Mouse (Mus musculus): ENCODE measurements at regions not wholly inside any gene's neighbourhood (a gene's known extent, or its start where the extent isn't known, plus 50 kb on each side); places are given as distances from the start of the nearest gene placed in this dataset.
"Not testable (repeated sequence)": the region's sequence is repeated elsewhere in the genome, so short reads cannot be mapped to it uniquely, and the experiment has no call there.

GRCm38 (mm10) chr17:26335551-26335950 is 79.1 kb upstream of the Neurl1b start:
- DNase-seq (ENCODE audit: low spot score in 2 of 2) = no peak

- no peak for DNase-seq (ENCODE audit: low spot score in 2 of 2)
Measured at GRCm38 (mm10) chr17:26336011-26336410, 78.6 kb upstream of the Neurl1b start.

GRCm38 (mm10) chr17:26337106-26337505 is 77.5 kb upstream of the Neurl1b start:
- DNase-seq (ENCODE audit: low spot score in 2 of 2) = no peak

- not testable (repeated sequence) for DNase-seq (ENCODE audit: low spot score in 2 of 2)
Measured at GRCm38 (mm10) chr17:26345436-26345835, 69.2 kb upstream of the Neurl1b start.

- no peak for DNase-seq (ENCODE audit: low spot score in 2 of 2)
Measured at GRCm38 (mm10) chr17:26348116-26348515, 66.5 kb upstream of the Neurl1b start.

GRCm38 (mm10) chr17:26349741-26350140 is 64.9 kb upstream of the Neurl1b start:
- no peak for DNase-seq (ENCODE audit: low spot score in 2 of 2)

- peak in 1 of 2 experiments; percentile 59 for DNase-seq (ENCODE audit: low spot score in 2 of 2)
Measured at GRCm38 (mm10) chr17:26350216-26350615, 64.4 kb upstream of the Neurl1b start.

GRCm38 (mm10) chr17:26351991-26352390 is 62.6 kb upstream of the Neurl1b start:
- no peak for DNase-seq (ENCODE audit: low spot score in 2 of 2)

GRCm38 (mm10) chr17:26352712-26353111 is 61.9 kb upstream of the Neurl1b start:
- DNase-seq (ENCODE audit: low spot score in 2 of 2) = no peak

GRCm38 (mm10) chr17:26354431-26354830 is 60.2 kb upstream of the Neurl1b start:
- DNase-seq (ENCODE audit: low spot score in 2 of 2) = no peak

GRCm38 (mm10) chr17:26355301-26355700 is 59.3 kb upstream of the Neurl1b start:
- DNase-seq (ENCODE audit: low spot score in 2 of 2) = no peak

- no peak for DNase-seq (ENCODE audit: low spot score in 2 of 2)
Measured at GRCm38 (mm10) chr17:26356906-26357305, 57.7 kb upstream of the Neurl1b start.

- no peak for DNase-seq (ENCODE audit: low spot score in 2 of 2)
Measured at GRCm38 (mm10) chr17:26357784-26358183, 56.8 kb upstream of the Neurl1b start.

- no peak for DNase-seq (ENCODE audit: low spot score in 2 of 2)
Measured at GRCm38 (mm10) chr17:26360711-26361110, 53.9 kb upstream of the Neurl1b start.

GRCm38 (mm10) chr17:26361420-26361819 is 53.2 kb upstream of the Neurl1b start:
- DNase-seq (ENCODE audit: low spot score in 2 of 2) = no peak

GRCm38 (mm10) chr17:26361992-26362391 is 52.6 kb upstream of the Neurl1b start:
- DNase-seq (ENCODE audit: low spot score in 2 of 2) = no peak

- no peak for DNase-seq (ENCODE audit: low spot score in 2 of 2)
Measured at GRCm38 (mm10) chr17:26362586-26363361, 51.9 kb upstream of the Neurl1b start.

GRCm38 (mm10) chr17:26363853-26364532 is 50.6 kb upstream of the Neurl1b start:
- DNase-seq (ENCODE audit: low spot score in 2 of 2) = no peak

Measured in frontal cortex, postnatal 10 days (tissue).